Mouse (Mus musculus): ENCODE data around the gene Vps35l. TPM values are rescaled to one million over a fixed set of nuclear protein-coding genes. Genes with fewer than 3 reads are reported as not detected.

Vps35l gene
- polyA plus RNA-seq, 1 experiment, result 31.1 TPM

GRCm38 (mm10) chr7:118884969-118885368 lies 144.9 kb downstream of the Vps35l start:
- no peaks in the 10 kb centered on the region; the same call in 1 of the 2 replicates for H3K4me1 ChIP-seq (ENCODE audit: control insufficient read depth, insufficient read depth, low read length)
- H3K27ac ChIP-seq (ENCODE audit: control insufficient read depth, insufficient read depth, low read depth, low read length, poor library complexity), result no peak overlapping the region
- WGBS, result 83% methylated on average over 4 of the region's 4 CpGs
- TF ChIP-seq CTCF (IDR thresholded peaks at IDR 0.05; ENCODE audit: control insufficient read depth, insufficient read depth, low read length) (no peak), POLR2A (IDR thresholded peaks at IDR 0.05; ENCODE audit: borderline replicate concordance, control insufficient read depth, low read depth, low read length) (no peak)
- H3K4me3 ChIP-seq (replicated peaks; ENCODE audit: control insufficient read depth, low read depth, low read length), result no peak overlapping the region

DNA sequence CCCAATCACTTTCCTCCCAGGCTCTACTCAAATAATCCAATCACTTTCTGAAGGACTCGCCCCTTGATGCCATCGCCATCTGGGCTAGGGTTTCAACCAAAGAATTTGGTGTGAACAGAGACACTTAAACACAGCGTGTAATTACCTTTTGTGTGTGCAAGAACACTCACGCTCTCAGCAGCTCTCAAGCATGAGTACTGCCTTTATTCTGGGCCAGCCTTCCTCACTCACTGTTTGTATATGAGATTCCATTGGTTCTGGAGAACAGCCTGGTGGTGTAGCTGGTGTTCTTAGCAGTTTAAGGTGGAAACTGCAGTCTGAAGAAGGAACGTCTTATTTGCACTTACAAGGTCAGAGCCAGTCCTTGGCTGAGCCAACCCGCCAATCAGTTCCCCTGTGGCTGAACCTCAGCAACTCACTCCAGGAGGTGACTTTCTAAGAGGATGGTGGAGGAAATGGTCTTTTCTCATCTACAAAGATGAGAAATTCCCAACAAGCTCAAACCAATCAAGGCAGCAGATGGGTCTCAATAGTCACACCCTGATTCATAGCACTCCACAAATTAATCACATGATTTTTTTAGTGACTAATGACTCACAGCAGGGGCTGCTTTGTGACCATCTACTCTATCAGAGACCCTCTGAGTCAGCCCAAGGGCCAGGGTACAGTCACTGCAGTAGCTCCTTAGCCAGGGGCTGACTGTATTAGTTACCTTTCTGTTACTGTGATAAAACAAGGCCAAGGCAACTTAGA lies 147.5 kb downstream of the Vps35l start:
- 82% methylated on average over 6 of the region's 6 CpGs for WGBS
- H3K4me1 ChIP-seq (ENCODE audit: control insufficient read depth, insufficient read depth, low read length), result no peaks in the 10 kb centered on the region; the same call in 1 of the 2 replicates
- TF ChIP-seq CTCF (IDR thresholded peaks at IDR 0.05; ENCODE audit: control insufficient read depth, insufficient read depth, low read length) (no peak), POLR2A (IDR thresholded peaks at IDR 0.05; ENCODE audit: borderline replicate concordance, control insufficient read depth, low read depth, low read length) (no peak)
- H3K27ac ChIP-seq (ENCODE audit: control insufficient read depth, insufficient read depth, low read depth, low read length, poor library complexity), result no peak overlapping the region
- no peak overlapping the region for H3K4me3 ChIP-seq (replicated peaks; ENCODE audit: control insufficient read depth, low read depth, low read length)

DNA sequence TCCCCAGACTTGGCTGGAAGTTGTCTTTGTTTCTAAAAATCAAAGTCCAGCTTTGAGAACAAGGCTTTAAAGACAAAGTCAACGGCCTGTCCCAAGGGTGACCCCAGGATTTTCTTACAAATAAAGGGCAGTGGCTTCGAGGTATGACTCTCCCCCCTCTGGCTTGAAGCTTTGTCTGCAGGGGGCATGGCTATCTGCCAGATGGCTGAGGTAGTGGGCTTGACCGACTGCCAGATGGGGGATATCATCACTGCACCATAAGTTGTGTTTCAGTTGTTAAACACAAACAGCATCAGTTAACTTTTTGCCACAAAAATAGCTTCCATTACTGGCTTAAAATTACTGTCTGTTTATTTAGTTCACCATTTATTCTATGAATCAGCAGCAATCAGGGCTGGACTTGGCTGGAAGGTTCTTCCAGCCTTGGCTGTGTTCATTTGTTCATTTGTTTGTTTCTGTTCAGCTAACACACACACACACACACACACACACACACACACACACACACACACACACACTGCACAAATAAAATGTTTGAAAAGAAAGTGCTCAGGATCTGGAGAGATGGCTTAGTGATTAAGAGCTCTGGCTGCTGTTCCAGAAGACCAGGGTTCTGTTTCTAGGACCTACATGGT lies 149.1 kb downstream of the Vps35l start:
- WGBS, result 54% methylated on average over 3 of the region's 3 CpGs
- TF ChIP-seq POLR2A (IDR thresholded peaks at IDR 0.05; ENCODE audit: borderline replicate concordance, control insufficient read depth, low read depth, low read length) (no peak), CTCF (IDR thresholded peaks at IDR 0.05; ENCODE audit: control insufficient read depth, insufficient read depth, low read length) (no peak)

More for the DNA sequence above, 149.1 kb downstream of the Vps35l start:
- Histone ChIP-seq H3K27ac (ENCODE audit: control insufficient read depth, insufficient read depth, low read depth, low read length, poor library complexity) (no peak overlapping the region), H3K4me1 (ENCODE audit: control insufficient read depth, insufficient read depth, low read length) (no peaks in the 10 kb centered on the region; the same call in 1 of the 2 replicates), H3K4me3 (replicated peaks; ENCODE audit: control insufficient read depth, low read depth, low read length) (no peak overlapping the region)

Other genes starting within 250 kb of the Vps35l start
- 4.8 and 13.8 TPM in 2 replicates for gene Itpripl2, start 248.3 kb upstream of the Vps35l start, polyA plus RNA-seq (2011; ENCODE audit: insufficient read depth, insufficient read length, low replicate concordance, missing spikeins)
- 19.2 and 55.1 TPM in 2 replicates for gene Coq7, start 206.9 kb upstream of the Vps35l start, polyA plus RNA-seq (2011; ENCODE audit: insufficient read depth, insufficient read length, low replicate concordance, missing spikeins)
- gene Tmc7, start 155.5 kb upstream of the Vps35l start, polyA plus RNA-seq (2011; ENCODE audit: insufficient read depth, insufficient read length, low replicate concordance, missing spikeins), result 0.36 and 0.55 TPM in 2 replicates
- gene Tmc5, start 142.9 kb upstream of the Vps35l start, polyA plus RNA-seq (2011; ENCODE audit: insufficient read depth, insufficient read length, low replicate concordance, missing spikeins), result not detected in 2 replicates
- 20.5 and 26.8 TPM in 2 replicates for gene Gde1, start 34.4 kb upstream of the Vps35l start, polyA plus RNA-seq (2011; ENCODE audit: insufficient read depth, insufficient read length, low replicate concordance, missing spikeins)
- 9.7 and 13.6 TPM in 2 replicates for gene Ccp110, start 27.7 kb upstream of the Vps35l start, polyA plus RNA-seq (2011; ENCODE audit: insufficient read depth, insufficient read length, low replicate concordance, missing spikeins)
- not detected in 2 replicates for gene Iqck, start 115.5 kb downstream of the Vps35l start, polyA plus RNA-seq (2011; ENCODE audit: insufficient read depth, insufficient read length, low replicate concordance, missing spikeins)
- 11.1 and 34.6 TPM in 2 replicates for gene Knop1, start 116.0 kb downstream of the Vps35l start, polyA plus RNA-seq (2011; ENCODE audit: insufficient read depth, insufficient read length, low replicate concordance, missing spikeins)